Mouse (Mus musculus) forebrain, embryonic 13.5 days (tissue): ENCODE measurements around the gene Irf7. TPM values are rescaled to one million over a fixed set of nuclear protein-coding genes. Genes with fewer than 3 reads are reported as not detected.

Source experiments
- ATAC-seq: fragments of 200-750 bp; cut with Nextera tagmentation; 2 replicates; pipeline ENCODE4 v1.8.0; 2017
- H3K27ac ChIP-seq: fragments of 300-500 bp; sonication (generic); 2 replicates; pipeline ENCODE4 v1.5.1; 2015; ENCODE audit warnings: inconsistent platforms, mild to moderate bottlenecking, moderate library complexity
- H3K27me3 ChIP-seq: fragments of 300-500 bp; sonication (generic); 2 replicates; pipeline ENCODE4 v1.6.1; 2015; ENCODE audit warnings: mild to moderate bottlenecking, inconsistent platforms
- H3K36me3 ChIP-seq: fragments of 300-500 bp; sonication (generic); 2 replicates; pipeline ENCODE4 v1.6.1; 2015; ENCODE audit warnings: mild to moderate bottlenecking, inconsistent platforms; ENCODE audit not compliant: poor library complexity, severe bottlenecking
- H3K4me1 ChIP-seq: fragments of 300-500 bp; sonication (generic); 2 replicates; pipeline ENCODE4 v1.6.1; 2015; ENCODE audit warnings: inconsistent platforms
- H3K4me2 ChIP-seq: fragments of 300-500 bp; sonication (generic); 2 replicates; pipeline ENCODE4 v1.6.1; 2015; ENCODE audit warnings: inconsistent platforms, mild to moderate bottlenecking, moderate library complexity
- H3K4me3 ChIP-seq: fragments of 300-500 bp; sonication (generic); 2 replicates; pipeline ENCODE4 v1.5.1; 2015; ENCODE audit warnings: mild to moderate bottlenecking, inconsistent platforms
- H3K9ac ChIP-seq: fragments of 300-500 bp; sonication (generic); 2 replicates; pipeline ENCODE4 v1.6.1; 2015; ENCODE audit warnings: mild to moderate bottlenecking, inconsistent platforms
- H3K9me3 ChIP-seq: fragments of 300-500 bp; sonication (generic); replicated peaks from 2 replicates; pipeline ENCODE4 v1.6.1; 2016; ENCODE audit warnings: inconsistent platforms
- WGBS: fragments of 180-500 bp; shearing (Covaris S2); methylation state at CpG from one replicate; pipeline ENCODE4 v1.1.7; 2015; 5-methylcytosine and 5-hydroxymethylcytosine counted together
- microRNA counts: library from miRNA; unstranded; fragments of <30 nt; microRNA quantifications from one replicate; lab custom pipeline; 2016
- microRNA-seq: library from miRNA; unstranded; fragments of <30 nt; microRNA quantifications from one replicate; pipeline ENCODE4, GENCODE M21; 2016
- polyA plus RNA-seq: library from polyadenylated mRNA; unstranded; fragments of >200 nt; fragmentation: Nextera tagmentation; extraction: Ambion mirVana; gene quantifications from 2 replicates; pipeline ENCODE4 v1.2.1, GENCODE M21; 2015

The Irf7 gene
- polyA plus RNA-seq, 1 experiment from 2014 or later: 1.1 TPM

DNA sequence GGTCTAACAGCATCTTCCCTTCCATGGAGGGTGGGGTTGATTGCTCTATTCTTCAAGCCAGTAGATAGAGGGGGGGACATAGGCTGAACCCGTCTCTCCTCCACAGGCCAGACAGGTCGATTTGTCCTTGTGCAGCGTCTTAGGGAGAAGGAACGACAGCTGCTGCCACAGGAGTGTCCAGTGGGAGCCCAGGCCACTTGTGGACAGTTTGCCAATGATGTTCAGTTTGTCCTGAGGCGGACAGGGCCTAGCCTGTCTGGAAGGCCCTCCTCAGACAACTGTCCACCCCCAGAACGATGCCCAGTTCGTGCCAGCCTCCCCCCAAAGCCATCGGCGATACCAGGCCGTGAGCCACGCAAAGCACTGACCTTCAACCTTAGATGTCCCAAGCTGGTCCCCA lies 49.4 kb downstream of the Irf7 start:
- ATAC-seq: no peak

GRCm38 (mm10) chr7:141215880-141216733 lies 50.2 kb downstream of the Irf7 start:
- peak; percentile 65 for ATAC-seq
- H3K9ac ChIP-seq: peak overlapping the region; percentile 79
- peak overlapping the region; percentile 48; the same call in 1 of the 2 replicates for H3K27ac ChIP-seq
- no peaks in the 10 kb centered on the region for H3K27me3 ChIP-seq
- H3K36me3 ChIP-seq: peaks cover 12% of the 10 kb centered on the region
- under 1% methylated on average over 40 of the region's 42 CpGs for WGBS
- peaks cover 28% of the 10 kb centered on the region for H3K4me1 ChIP-seq
- no peaks in the 10 kb centered on the region for H3K9me3 ChIP-seq
- peak overlapping the region; percentile 97 for H3K4me2 ChIP-seq
- peak overlapping the region; percentile 70 for H3K4me3 ChIP-seq

More for the DNA sequence above, 49.4 kb downstream of the Irf7 start:
- H3K27ac ChIP-seq: no peak overlapping the region
- no peaks in the 10 kb centered on the region for H3K9me3 ChIP-seq
- 86% methylated on average over 11 of the region's 11 CpGs for WGBS
- H3K9ac ChIP-seq: peak overlapping the region; percentile 79; the same call in 1 of the 2 replicates
- H3K4me1 ChIP-seq: peaks cover 32% of the 10 kb centered on the region
- peaks cover 12% of the 10 kb centered on the region for H3K36me3 ChIP-seq
- H3K27me3 ChIP-seq: no peaks in the 10 kb centered on the region
- peak overlapping the region; percentile 97 for H3K4me2 ChIP-seq
- H3K4me3 ChIP-seq: peak overlapping the region; percentile 70

GRCm38 (mm10) chr7:141215101-141215879 lies 51.0 kb downstream of the Irf7 start, which contains the start of gene Rassf7:
Gene Rassf7, plus strand, starts transcription at chr7:141215860.
- Histone ChIP-seq H3K4me1 (peaks cover 22% of the 10 kb centered on the region), H3K27me3 (no peaks in the 10 kb centered on the region), H3K36me3 (peaks cover 12% of the 10 kb centered on the region), H3K9ac (peak within 1 kb of the TSS; percentile 79), H3K9me3 (no peaks in the 10 kb centered on the region), H3K27ac (peak within 1 kb of the TSS; percentile 88), H3K4me2 (peak within 1 kb of the TSS; percentile 97), H3K4me3 (peak within 1 kb of the TSS; percentile 70)
- under 1% methylated on average over 41 of the region's 41 CpGs for WGBS
- ATAC-seq: peak; percentile 96

DNA sequence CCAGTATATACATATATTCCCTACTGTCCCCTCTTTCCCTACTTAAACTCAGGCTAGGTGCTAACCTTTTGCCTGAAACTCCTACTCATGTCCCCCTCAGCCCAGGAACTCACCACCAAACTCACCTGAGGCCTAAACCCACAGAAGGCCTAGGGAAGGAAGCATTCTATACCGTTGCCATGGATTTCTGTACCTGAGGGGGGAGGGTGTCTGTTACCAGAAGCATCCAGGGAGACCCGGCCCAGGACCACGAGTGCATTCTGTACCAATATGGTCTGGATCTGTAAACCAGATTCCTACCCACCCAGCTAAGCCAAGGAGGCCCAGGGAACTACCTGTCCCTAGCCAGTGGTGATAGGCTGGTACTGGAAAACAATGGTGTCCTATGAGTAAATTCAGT lies 52.0 kb downstream of the Irf7 start:
- 82% methylated on average over 3 of the region's 3 CpGs for WGBS
- H3K9ac ChIP-seq: 0 out of 2 replicates have a peak overlapping the region, but pooled peaks have one; percentile 79
- ATAC-seq: no peak
- H3K4me2 ChIP-seq: no peak overlapping the region
- peak overlapping the region; percentile 88; the same call in 1 of the 2 replicates for H3K27ac ChIP-seq
- H3K4me1 ChIP-seq: peaks cover 17% of the 10 kb centered on the region
- peaks cover 12% of the 10 kb centered on the region for H3K36me3 ChIP-seq
- H3K9me3 ChIP-seq: no peaks in the 10 kb centered on the region
- no peak overlapping the region for H3K4me3 ChIP-seq
- H3K27me3 ChIP-seq: no peaks in the 10 kb centered on the region

GRCm38 (mm10) chr7:141213605-141214235 lies 52.6 kb downstream of the Irf7 start, which contains the start of gene Lmntd2:
Gene Lmntd2, minus strand, starts transcription at chr7:141214080.
- 93% methylated on average over 11 of the region's 11 CpGs for WGBS
- no peaks in the 10 kb centered on the region for H3K27me3 ChIP-seq
- H3K27ac ChIP-seq: peak within 1 kb of the TSS; percentile 88

GRCm38 (mm10) chr7:141213133-141213532 lies 53.1 kb downstream of the Irf7 start:
- H3K36me3 ChIP-seq: peaks cover 8% of the 10 kb centered on the region
- WGBS: 84% methylated on average over 3 of the region's 3 CpGs
- H3K27me3 ChIP-seq: no peaks in the 10 kb centered on the region
- peaks cover 17% of the 10 kb centered on the region for H3K4me1 ChIP-seq
- no peak overlapping the region for H3K27ac ChIP-seq
- no peak overlapping the region for H3K4me2 ChIP-seq
- H3K9me3 ChIP-seq: no peaks in the 10 kb centered on the region
- ATAC-seq: no peak
- no peak overlapping the region for H3K4me3 ChIP-seq
- no peak overlapping the region for H3K9ac ChIP-seq

More at GRCm38 (mm10) chr7:141213605-141214235, 52.6 kb downstream of the Irf7 start, which contains the start of gene Lmntd2:
- H3K4me1 ChIP-seq: peaks cover 17% of the 10 kb centered on the region
- H3K4me2 ChIP-seq: peak within 1 kb of the TSS; percentile 97
- peak within 1 kb of the TSS; percentile 79 for H3K9ac ChIP-seq
- peak within 1 kb of the TSS; percentile 70 for H3K4me3 ChIP-seq
- H3K9me3 ChIP-seq: no peaks in the 10 kb centered on the region
- peaks cover 12% of the 10 kb centered on the region for H3K36me3 ChIP-seq
- no peak for ATAC-seq

MicroRNAs encoded within 50 kb of the gene (microRNA counts, 519-probe panel; counts per million panel counts)
- microRNA mmu-miR-210 (lab: Ali Mortazavi, UCI): 4,247 counts per million, percentile 81 among the panel's probes with 10 or more counts

Small RNA genes within 50 kb of the gene (microRNA-seq; reads per million reads assigned to microRNA genes)
- 522 reads per million, percentile 71 among the genes with 10 or more reads in this experiment for gene Mir210

Other genes with a start within 250 kb of the Irf7 start
- gene Ifitm6, start 248.6 kb downstream of the Irf7 start, polyA plus RNA-seq: not detected in 2 replicates
- not detected in 2 replicates for gene Gm17387, start 237.3 kb downstream of the Irf7 start, polyA plus RNA-seq
- 33.0 and 34.7 TPM in 2 replicates for gene B4galnt4, start 205.4 kb downstream of the Irf7 start, polyA plus RNA-seq
- gene Pkp3, start 188.3 kb downstream of the Irf7 start, polyA plus RNA-seq: 0.25 TPM in 1 of 2 replicates, not detected in the other
- gene Sigirr, start 165.9 kb downstream of the Irf7 start, polyA plus RNA-seq: 1.5 and 1.7 TPM in 2 replicates
- 0.13 TPM in 1 of 2 replicates, not detected in the other for gene Ano9, start 148.7 kb downstream of the Irf7 start, polyA plus RNA-seq
- gene Ptdss2, start 144.1 kb downstream of the Irf7 start, polyA plus RNA-seq: 61.1 and 69.5 TPM in 2 replicates
- 40.7 and 45.2 TPM in 2 replicates for gene Rnh1, start 93.6 kb downstream of the Irf7 start, polyA plus RNA-seq
- 67.2 and 73.9 TPM in 2 replicates for gene Hras, start 72.5 kb downstream of the Irf7 start, polyA plus RNA-seq
- gene Lrrc56, start 72.3 kb downstream of the Irf7 start, polyA plus RNA-seq: 12.6 and 17.3 TPM in 2 replicates
- 2.1 and 2.3 TPM in 2 replicates for gene Lmntd2, start 52.4 kb downstream of the Irf7 start, polyA plus RNA-seq
- 29.4 and 33.8 TPM in 2 replicates for gene Rassf7, start 50.6 kb downstream of the Irf7 start, polyA plus RNA-seq
- gene Phrf1, start 37.7 kb downstream of the Irf7 start, polyA plus RNA-seq: 82.4 and 91.3 TPM in 2 replicates
- gene Cdhr5, start 10.3 kb upstream of the Irf7 start, polyA plus RNA-seq: not detected in 2 replicates
- 0.60 and 0.62 TPM in 2 replicates for gene Sct, start 12.7 kb upstream of the Irf7 start, polyA plus RNA-seq
- 0.55 and 0.70 TPM in 2 replicates for gene Drd4, start 25.5 kb upstream of the Irf7 start, polyA plus RNA-seq
- gene Deaf1, start 61.2 kb upstream of the Irf7 start, polyA plus RNA-seq: 88.1 and 105 TPM in 2 replicates
- 61.3 and 66.0 TPM in 2 replicates for gene Tmem80, start 61.3 kb upstream of the Irf7 start, polyA plus RNA-seq
- 0.43 and 0.64 TPM in 2 replicates for gene Eps8l2, start 72.4 kb upstream of the Irf7 start, polyA plus RNA-seq
- gene Taldo1, start 125.7 kb upstream of the Irf7 start, polyA plus RNA-seq: 386 and 415 TPM in 2 replicates
- 53.2 and 55.6 TPM in 2 replicates for gene Gatd1, start 147.7 kb upstream of the Irf7 start, polyA plus RNA-seq
- gene Cend1, start 163.0 kb upstream of the Irf7 start, polyA plus RNA-seq: 27.3 and 27.5 TPM in 2 replicates
- gene Slc25a22, start 171.4 kb upstream of the Irf7 start, polyA plus RNA-seq: 58.2 and 65.1 TPM in 2 replicates
- 10.9 and 13.4 TPM in 2 replicates for gene Pidd1, start 177.5 kb upstream of the Irf7 start, polyA plus RNA-seq
- 939 and 1,119 TPM in 2 replicates for gene Rplp2, start 180.9 kb upstream of the Irf7 start, polyA plus RNA-seq
- 19.5 and 21.0 TPM in 2 replicates for gene Pnpla2, start 188.7 kb upstream of the Irf7 start, polyA plus RNA-seq
- 3.2 and 6.0 TPM in 2 replicates for gene Cracr2b, start 194.6 kb upstream of the Irf7 start, polyA plus RNA-seq
- gene Cd151, start 200.9 kb upstream of the Irf7 start, polyA plus RNA-seq: 12.0 and 14.3 TPM in 2 replicates
- 76.5 and 89.5 TPM in 2 replicates for gene Polr2l, start 208.7 kb upstream of the Irf7 start, polyA plus RNA-seq
- 18.0 and 20.0 TPM in 2 replicates for gene Tspan4, start 208.8 kb upstream of the Irf7 start, polyA plus RNA-seq